Mouse (Mus musculus) hindbrain, embryonic 16.5 days (tissue): ENCODE data around the gene Sbsn. TPM values are rescaled to one million over a fixed set of nuclear protein-coding genes. Genes with fewer than 3 reads are reported as not detected.
A peak's percentile ranks its signal among the peaks of the same experiment; 100 is the strongest.

Source experiments
- ATAC-seq: fragments of 200-750 bp; cut with Nextera tagmentation; 2 replicates; pipeline ENCODE4 v1.8.0; 2017; ENCODE audit warnings: moderate TSS enrichment, moderate library complexity
- H3K27ac ChIP-seq: fragments of 300-500 bp; sonication (generic); 2 replicates; pipeline ENCODE4 v1.5.1; 2014; ENCODE audit warnings: low read depth, mild to moderate bottlenecking, control low read depth, low read length, moderate library complexity
- H3K27me3 ChIP-seq: fragments of 300-500 bp; sonication (generic); replicated peaks from 2 replicates; pipeline ENCODE4 v1.6.1; 2014; ENCODE audit warnings: low read length; ENCODE audit not compliant: control insufficient read depth, insufficient read depth
- H3K36me3 ChIP-seq: fragments of 300-500 bp; sonication (generic); 2 replicates; pipeline ENCODE4 v1.6.1; 2014; ENCODE audit warnings: mild to moderate bottlenecking, low read length, moderate library complexity, mixed read lengths; ENCODE audit not compliant: control insufficient read depth, insufficient read depth
- H3K4me1 ChIP-seq: fragments of 300-500 bp; sonication (generic); 2 replicates; pipeline ENCODE4 v1.6.1; 2014; ENCODE audit warnings: low read depth, low read length; ENCODE audit not compliant: control insufficient read depth, insufficient read depth
- H3K4me2 ChIP-seq: fragments of 300-500 bp; sonication (generic); 2 replicates; pipeline ENCODE4 v1.6.1; 2014; ENCODE audit warnings: mild to moderate bottlenecking, low read length, control low read depth, moderate library complexity
- H3K4me3 ChIP-seq: fragments of 300-500 bp; sonication (generic); 2 replicates; pipeline ENCODE4 v1.5.1; 2014; ENCODE audit warnings: mild to moderate bottlenecking, low read length, control low read depth, moderate library complexity
- H3K9ac ChIP-seq: fragments of 300-500 bp; sonication (generic); 2 replicates; pipeline ENCODE4 v1.6.1; 2014; ENCODE audit warnings: low read depth, mild to moderate bottlenecking, control low read depth, low read length, moderate library complexity
- H3K9me3 ChIP-seq: fragments of 300-500 bp; sonication (generic); 2 replicates; pipeline ENCODE4 v1.6.1; 2014; ENCODE audit warnings: mild to moderate bottlenecking, low read length, moderate library complexity; ENCODE audit not compliant: control insufficient read depth
- WGBS: fragments of 180-500 bp; shearing (Covaris S2); extraction: QIAGEN DNeasy Blood & Tissue Kit; methylation state at CpG from one replicate; pipeline ENCODE4 v1.1.7; 2014; 5-methylcytosine and 5-hydroxymethylcytosine counted together
- polyA plus RNA-seq: library from polyadenylated mRNA; unstranded; fragments of >200 nt; fragmentation: Nextera tagmentation; extraction: Ambion mirVana; gene quantifications from 2 replicates; pipeline ENCODE4 v1.2.1, GENCODE M21; 2015

Sbsn gene
- polyA plus RNA-seq, 1 experiment from 2014 or later, result 0.98 TPM

GRCm38 (mm10) chr7:30776104-30776503, 24.8 kb downstream of the Sbsn start:
- Histone ChIP-seq H3K9me3 (no peaks in the 10 kb centered on the region), H3K36me3 (no peaks in the 10 kb centered on the region), H3K9ac (no peak overlapping the region), H3K27me3 (no peaks in the 10 kb centered on the region), H3K4me3 (no peak overlapping the region), H3K27ac (no peak overlapping the region), H3K4me2 (no peak overlapping the region), H3K4me1 (no peaks in the 10 kb centered on the region)
- WGBS, result 94% methylated on average over 9 of the region's 9 CpGs
- ATAC-seq, result no peak

- Histone ChIP-seq H3K27ac (no peak overlapping the region), H3K9ac (no peak overlapping the region), H3K4me1 (no peaks in the 10 kb centered on the region), H3K36me3 (no peaks in the 10 kb centered on the region), H3K4me2 (no peak overlapping the region), H3K9me3 (no peaks in the 10 kb centered on the region), H3K27me3 (no peaks in the 10 kb centered on the region), H3K4me3 (no peak overlapping the region)
- 40% methylated on average over 7 of the region's 7 CpGs for WGBS
- no peak for ATAC-seq
Observed at GRCm38 (mm10) chr7:30777081-30777579, 25.9 kb downstream of the Sbsn start.

GRCm38 (mm10) chr7:30777911-30778310, 26.6 kb downstream of the Sbsn start:
- H3K27ac ChIP-seq, result no peak overlapping the region
- no peaks in the 10 kb centered on the region for H3K4me1 ChIP-seq
- H3K9ac ChIP-seq, result no peak overlapping the region
- H3K9me3 ChIP-seq, result no peaks in the 10 kb centered on the region
- no peak overlapping the region for H3K4me3 ChIP-seq
- H3K4me2 ChIP-seq, result no peak overlapping the region
- 85% methylated on average over 1 of the region's 1 CpGs for WGBS
- H3K27me3 ChIP-seq, result no peaks in the 10 kb centered on the region
- no peak for ATAC-seq
- H3K36me3 ChIP-seq, result no peaks in the 10 kb centered on the region

GRCm38 (mm10) chr7:30781792-30782191, 30.5 kb downstream of the Sbsn start:
- no peaks in the 10 kb centered on the region for H3K36me3 ChIP-seq
- WGBS, result 76% methylated on average over 4 of the region's 4 CpGs
- no peaks in the 10 kb centered on the region for H3K27me3 ChIP-seq
- no peak overlapping the region for H3K4me3 ChIP-seq
- ATAC-seq, result no peak
- H3K4me2 ChIP-seq, result no peak overlapping the region
- H3K27ac ChIP-seq, result no peak overlapping the region
- H3K4me1 ChIP-seq, result no peaks in the 10 kb centered on the region; the same call in 1 of the 2 replicates
- H3K9me3 ChIP-seq, result no peaks in the 10 kb centered on the region
- no peak overlapping the region for H3K9ac ChIP-seq

- Histone ChIP-seq H3K4me1 (no peaks in the 10 kb centered on the region; the same call in 1 of the 2 replicates), H3K27me3 (no peaks in the 10 kb centered on the region), H3K9ac (no peak overlapping the region), H3K4me3 (no peak overlapping the region), H3K27ac (no peak overlapping the region), H3K4me2 (no peak overlapping the region), H3K9me3 (no peaks in the 10 kb centered on the region), H3K36me3 (no peaks in the 10 kb centered on the region)
- no peak for ATAC-seq
- WGBS, result 89% methylated on average over 3 of the region's 3 CpGs
Observed at GRCm38 (mm10) chr7:30782658-30783057, 31.4 kb downstream of the Sbsn start.

GRCm38 (mm10) chr7:30785154-30785553, 33.9 kb downstream of the Sbsn start:
- no peak overlapping the region for H3K4me2 ChIP-seq
- no peak overlapping the region for H3K4me3 ChIP-seq
- H3K27me3 ChIP-seq, result 0 out of 2 replicates have a peak, but pooled peaks cover 2% of the 10 kb centered on the region
- H3K9ac ChIP-seq, result no peak overlapping the region
- WGBS, result 70% methylated on average over 1 of the region's 1 CpGs
- H3K4me1 ChIP-seq, result no peaks in the 10 kb centered on the region; the same call in 1 of the 2 replicates
- no peaks in the 10 kb centered on the region for H3K36me3 ChIP-seq
- no peak overlapping the region for H3K27ac ChIP-seq
- H3K9me3 ChIP-seq, result no peaks in the 10 kb centered on the region
- ATAC-seq, result no peak; the same call in 1 of the 2 replicates

- Histone ChIP-seq H3K9ac (no peak overlapping the region), H3K4me1 (no peaks in the 10 kb centered on the region; the same call in 1 of the 2 replicates), H3K9me3 (no peaks in the 10 kb centered on the region), H3K4me2 (no peak overlapping the region), H3K4me3 (no peak overlapping the region), H3K36me3 (no peaks in the 10 kb centered on the region), H3K27ac (no peak overlapping the region), H3K27me3 (0 out of 2 replicates have a peak, but pooled peaks cover 2% of the 10 kb centered on the region)
- WGBS, result 46% methylated on average over 13 of the region's 13 CpGs
- peak; percentile 87 for ATAC-seq
Observed at GRCm38 (mm10) chr7:30785721-30786546, 34.7 kb downstream of the Sbsn start.

GRCm38 (mm10) chr7:30787377-30788022, 36.2 kb downstream of the Sbsn start, which contains the start of gene Krtdap:
Krtdap (plus strand) TSS chr7:30787896.
- 47% methylated on average over 15 of the region's 15 CpGs for WGBS

GRCm38 (mm10) chr7:30790141-30790540, 38.9 kb downstream of the Sbsn start:
- H3K4me2 ChIP-seq, result no peak overlapping the region
- H3K4me3 ChIP-seq, result no peak overlapping the region
- H3K36me3 ChIP-seq, result no peaks in the 10 kb centered on the region
- no peak overlapping the region for H3K9ac ChIP-seq
- H3K4me1 ChIP-seq, result no peaks in the 10 kb centered on the region; the same call in 1 of the 2 replicates
- H3K27me3 ChIP-seq, result 0 out of 2 replicates have a peak, but pooled peaks cover 2% of the 10 kb centered on the region
- 69% methylated on average over 10 of the region's 10 CpGs for WGBS
- H3K9me3 ChIP-seq, result no peaks in the 10 kb centered on the region
- no peak for ATAC-seq
- no peak overlapping the region for H3K27ac ChIP-seq

More at GRCm38 (mm10) chr7:30787377-30788022, 36.2 kb downstream of the Sbsn start, which contains the start of gene Krtdap:
- Histone ChIP-seq H3K4me3 (no peak within 1 kb of the TSS), H3K9me3 (no peaks in the 10 kb centered on the region), H3K4me1 (no peaks in the 10 kb centered on the region; the same call in 1 of the 2 replicates), H3K27ac (no peak within 1 kb of the TSS), H3K27me3 (0 out of 2 replicates have a peak, but pooled peaks cover 2% of the 10 kb centered on the region), H3K36me3 (no peaks in the 10 kb centered on the region), H3K4me2 (no peak within 1 kb of the TSS), H3K9ac (no peak within 1 kb of the TSS)
- ATAC-seq, result no peak
